ENCODE assay signal across 8 mouse cellular contexts in genomic region chr4:82622321-82622836, GRCm38 (mm10).
DNase-seq lines count a peak whose midpoint lies in the region.

No protein-coding gene starts in this region.

- 0 out of 2 replicates have a peak overlapping the region, but pooled peaks have one; percentile 49 for H3K27ac ChIP-seq in midbrain, embryonic 10.5 days (replicated peaks)

- no peaks in the 10 kb centered on the region for H3K9me3 ChIP-seq in midbrain, embryonic 10.5 days (replicated peaks)

- H3K27me3 ChIP-seq in midbrain, embryonic 10.5 days (ENCODE audit: low read depth, poor library complexity, severe bottlenecking): no peaks in the 10 kb centered on the region

- peak; percentile 19 for DNase-seq in embryo, embryonic 10.5 days (ENCODE audit: low spot score)
- no peak for DNase-seq in embryo, embryonic 10 days (ENCODE audit: low spot score)
- peak; percentile 54 for DNase-seq in cerebellum, adult 9-11 months
- DNase-seq in frontal cortex, postnatal 36 days (ENCODE audit: low spot score in 2 of 2): peak; percentile 65 to 76
- DNase-seq in kidney, adult 11 months: peak; percentile 48
- peak; percentile 66 to 73 for DNase-seq in left cerebral cortex, postnatal 25 days (ENCODE audit: low spot score in 2 of 2)
- DNase-seq in midbrain, embryonic 10.5 days (ENCODE audit: low spot score): no peak
- no peak for DNase-seq in thymus, postnatal 0 days (ENCODE audit: low spot score)

- intact Hi-C loops in left cerebral cortex, postnatal 25 days (cut with DNase I): no loop called here

- no peak overlapping the region for H3K4me3 ChIP-seq in midbrain, embryonic 10.5 days

- peaks cover 6% of the 10 kb centered on the region for H3K4me1 ChIP-seq in midbrain, embryonic 10.5 days

- 42% methylated on average over 3 of the region's 3 CpGs for WGBS in midbrain, embryonic 10.5 days

- H3K36me3 ChIP-seq in midbrain, embryonic 10.5 days: no peaks in the 10 kb centered on the region

Comparison
In these comparisons a context has a peak if more than half of its experiments do, and no peak if none do; other contexts are left out.
1. DNase-seq: peak in embryo, embryonic 10.5 days (single experiment), cerebellum, adult 9-11 months (single experiment), frontal cortex, postnatal 36 days (2 of 2), kidney, adult 11 months (single experiment) and left cerebral cortex, postnatal 25 days (2 of 2); none in embryo, embryonic 10 days (single experiment), midbrain, embryonic 10.5 days (single experiment) and thymus, postnatal 0 days (single experiment).